Mouse (Mus musculus) lung, adult 2 months (tissue): ENCODE results near the gene Card19.

ENCODE experiments used
- CTCF ChIP-seq: fragments of 200-500 bp; IDR thresholded peaks from 2 replicates; pipeline ENCODE4 v1.5.1; 2011; ENCODE audit warnings: mild to moderate bottlenecking, low read length, control low read depth; ENCODE audit not compliant: insufficient read depth
- POLR2A ChIP-seq: fragments of 200-500 bp; IDR thresholded peaks from 2 replicates; pipeline ENCODE4 v1.6.1; 2011; ENCODE audit warnings: low read depth, mild to moderate bottlenecking, control low read depth, low read length, borderline replicate concordance; ENCODE audit errors: extremely low read depth

- no peak for TF ChIP-seq CTCF
- TF ChIP-seq POLR2A: peak; percentile 82; the same call in 1 of the 2 replicates
These were observed at the start of gene Card19 for GRCm38 (mm10) chr13:49215504-49216219.
